Mouse (Mus musculus) ES-Bruce4 (cell line): ENCODE data around the gene Gm17545. TPM values are rescaled to one million over a fixed set of nuclear protein-coding genes. Genes with fewer than 3 reads are reported as not detected.
A peak's percentile ranks its signal among the peaks of the same experiment; 100 is the strongest.

ENCODE experiments used
- H3K27ac ChIP-seq: 2 replicates; pipeline ENCODE4 v1.5.1; 2012; ENCODE audit warnings: low read length, inconsistent platforms; ENCODE audit not compliant: insufficient read depth
- H3K27me3 ChIP-seq: 2 replicates; pipeline ENCODE4 v1.6.1; 2012; ENCODE audit warnings: mild to moderate bottlenecking, low read length, inconsistent platforms; ENCODE audit not compliant: control insufficient read depth, poor library complexity, insufficient read depth, severe bottlenecking
- H3K36me3 ChIP-seq: 2 replicates; pipeline ENCODE4 v1.6.1; 2012; ENCODE audit warnings: inconsistent platforms, mild to moderate bottlenecking, low read length, moderate library complexity; ENCODE audit not compliant: control insufficient read depth, poor library complexity, insufficient read depth, severe bottlenecking
- H3K4me1 ChIP-seq: one replicate; pipeline ENCODE4 v1.8.1; 2011; ENCODE audit warnings: low read length; ENCODE audit not compliant: control insufficient read depth, insufficient read depth
- H3K4me3 ChIP-seq: 2 replicates; pipeline ENCODE4 v1.5.1; 2011; ENCODE audit warnings: low read depth, mild to moderate bottlenecking, low read length
- H3K9ac ChIP-seq: 2 replicates; pipeline ENCODE4 v1.6.1; 2012; ENCODE audit warnings: low read depth, mild to moderate bottlenecking, inconsistent platforms; ENCODE audit not compliant: poor library complexity, severe bottlenecking
- H3K9me3 ChIP-seq: replicated peaks from 2 replicates; pipeline ENCODE4 v1.6.1; 2012; ENCODE audit warnings: mild to moderate bottlenecking, low read length, inconsistent platforms; ENCODE audit not compliant: control insufficient read depth, poor library complexity, insufficient read depth, severe bottlenecking
- CTCF ChIP-seq: IDR thresholded peaks from one replicate; pipeline ENCODE4 v1.8.1; 2011; ENCODE audit warnings: low read depth, low read length
- EP300 ChIP-seq: IDR thresholded peaks from 2 replicates; pipeline ENCODE4 v1.6.1; 2011; ENCODE audit warnings: low read depth, low read length; ENCODE audit not compliant: insufficient read depth
- POLR2A ChIP-seq: IDR thresholded peaks from one replicate; pipeline ENCODE4 v1.8.1; 2011; ENCODE audit warnings: low read length; ENCODE audit not compliant: insufficient read depth
- polyA plus RNA-seq: library from polyadenylated mRNA; stranded (reverse); fragments of >200 nt; gene quantifications from 2 replicates; pipeline ENCODE4 v1.2.4, GENCODE M21; 2011; ENCODE audit warnings: low read depth; ENCODE audit not compliant: missing spikeins, insufficient read depth, insufficient read length

The Gm17545 gene
- polyA plus RNA-seq, 1 experiment, result not detected

GRCm38 (mm10) chr9:22476265-22476664 is 22.2 kb downstream of the Gm17545 start:
- H3K9ac ChIP-seq, result peak overlapping the region; percentile 55
- H3K27me3 ChIP-seq, result no peaks in the 10 kb centered on the region
- no peak overlapping the region for H3K27ac ChIP-seq
- no peaks in the 10 kb centered on the region for H3K9me3 ChIP-seq
- H3K4me1 ChIP-seq, result no peaks in the 10 kb centered on the region
- TF ChIP-seq POLR2A (no peak), CTCF (no peak)
- H3K4me3 ChIP-seq, result peak overlapping the region; percentile 90
- no peaks in the 10 kb centered on the region for H3K36me3 ChIP-seq

DNA sequence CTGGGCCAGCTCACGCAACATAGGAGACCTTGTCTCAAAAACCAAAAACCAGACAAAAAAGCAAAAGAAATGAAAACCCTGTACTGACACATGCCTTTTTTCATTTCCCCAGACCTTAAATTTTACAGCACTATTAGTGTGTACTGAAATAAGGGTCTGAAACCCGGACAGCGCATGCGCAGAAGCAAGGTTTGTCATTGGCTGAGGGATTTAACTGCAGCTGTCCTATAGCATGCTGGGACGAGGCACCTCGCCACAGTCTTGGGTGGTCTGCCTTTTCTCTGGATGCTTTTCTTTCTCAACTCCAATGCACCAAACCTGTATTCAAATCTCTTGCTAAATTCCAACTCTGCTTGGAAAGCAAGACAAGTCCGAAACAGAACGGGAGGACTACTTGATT is 24.9 kb downstream of the Gm17545 start:
- Histone ChIP-seq H3K27ac (no peak overlapping the region), H3K4me3 (no peak overlapping the region), H3K9ac (no peak overlapping the region), H3K4me1 (no peaks in the 10 kb centered on the region), H3K9me3 (no peaks in the 10 kb centered on the region), H3K36me3 (no peaks in the 10 kb centered on the region), H3K27me3 (no peaks in the 10 kb centered on the region)
- TF ChIP-seq POLR2A, result no peak
- no peak for TF ChIP-seq CTCF
- no peak for TF ChIP-seq EP300

GRCm38 (mm10) chr9:22483866-22484561 is 29.9 kb downstream of the Gm17545 start:
- Histone ChIP-seq H3K27me3 (no peaks in the 10 kb centered on the region), H3K9ac (no peak overlapping the region), H3K9me3 (no peaks in the 10 kb centered on the region), H3K4me1 (no peaks in the 10 kb centered on the region), H3K27ac (no peak overlapping the region), H3K4me3 (no peak overlapping the region), H3K36me3 (no peaks in the 10 kb centered on the region)
- TF ChIP-seq CTCF (no peak), EP300 (no peak), POLR2A (no peak)

GRCm38 (mm10) chr9:22484562-22485308 is 30.6 kb downstream of the Gm17545 start:
- H3K27ac ChIP-seq, result no peak overlapping the region
- no peak overlapping the region for H3K4me3 ChIP-seq
- no peak for TF ChIP-seq POLR2A
- TF ChIP-seq EP300, result no peak
- TF ChIP-seq CTCF, result no peak
- no peaks in the 10 kb centered on the region for H3K9me3 ChIP-seq
- H3K4me1 ChIP-seq, result no peaks in the 10 kb centered on the region
- H3K9ac ChIP-seq, result peak overlapping the region; percentile 87; the same call in 1 of the 2 replicates
- no peaks in the 10 kb centered on the region for H3K36me3 ChIP-seq
- no peaks in the 10 kb centered on the region for H3K27me3 ChIP-seq

DNA sequence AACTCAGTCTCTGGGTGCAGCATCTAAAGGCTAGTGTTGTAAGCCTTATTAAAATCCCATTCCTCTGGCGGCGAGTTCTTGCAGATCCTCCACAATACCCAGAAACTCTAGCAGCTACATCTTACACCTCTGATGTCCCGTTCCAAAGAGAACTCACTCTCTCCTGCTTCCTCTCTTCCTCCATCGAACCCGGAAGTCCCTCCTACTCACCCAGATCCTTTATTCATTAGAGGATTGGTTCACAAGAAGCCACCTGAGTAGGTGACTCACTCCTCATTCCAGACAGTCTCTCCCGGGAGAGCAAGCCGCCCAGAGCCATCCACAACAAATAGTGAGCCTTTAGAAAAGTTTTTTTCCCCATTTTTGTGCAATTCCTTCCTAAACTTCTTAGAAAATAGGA is 32.1 kb downstream of the Gm17545 start:
- no peaks in the 10 kb centered on the region for H3K4me1 ChIP-seq
- peak overlapping the region; percentile 95 for H3K4me3 ChIP-seq
- peak overlapping the region; percentile 41; the same call in 1 of the 2 replicates for H3K27ac ChIP-seq
- no peaks in the 10 kb centered on the region for H3K36me3 ChIP-seq
- TF ChIP-seq EP300 (no peak), POLR2A (peak; percentile 40)
- no peaks in the 10 kb centered on the region for H3K9me3 ChIP-seq
- H3K9ac ChIP-seq, result peak overlapping the region; percentile 87
- no peaks in the 10 kb centered on the region for H3K27me3 ChIP-seq

GRCm38 (mm10) chr9:22488963-22489362 is 34.9 kb downstream of the Gm17545 start:
- Histone ChIP-seq H3K9me3 (no peaks in the 10 kb centered on the region), H3K4me3 (no peak overlapping the region), H3K27ac (no peak overlapping the region), H3K27me3 (no peaks in the 10 kb centered on the region), H3K4me1 (no peaks in the 10 kb centered on the region), H3K9ac (no peak overlapping the region), H3K36me3 (no peaks in the 10 kb centered on the region)
- TF ChIP-seq EP300 (no peak), POLR2A (no peak), CTCF (no peak)
